Mouse (Mus musculus) testis, adult 2 months (tissue): ENCODE measurements around the gene Msmp. TPM values are rescaled to one million over a fixed set of nuclear protein-coding genes. Genes with fewer than 3 reads are reported as not detected.

Source experiments
- H3K27ac ChIP-seq: fragments of 200-500 bp; 2 replicates; pipeline ENCODE4 v1.5.1; 2012; ENCODE audit warnings: low read depth, low read length; ENCODE audit not compliant: control insufficient read depth, insufficient read depth
- H3K27me3 ChIP-seq: fragments of 200-500 bp; 2 replicates; pipeline ENCODE4 v1.6.1; 2012; ENCODE audit warnings: mild to moderate bottlenecking, low read length, moderate library complexity; ENCODE audit not compliant: control insufficient read depth, insufficient read depth
- H3K36me3 ChIP-seq: fragments of 200-500 bp; 2 replicates; pipeline ENCODE4 v1.6.1; 2012; ENCODE audit warnings: mild to moderate bottlenecking, low read length; ENCODE audit not compliant: control insufficient read depth, insufficient read depth
- H3K4me1 ChIP-seq: fragments of 200-500 bp; 2 replicates; pipeline ENCODE4 v1.6.1; 2012; ENCODE audit warnings: low read length; ENCODE audit not compliant: control insufficient read depth, insufficient read depth
- H3K4me3 ChIP-seq: fragments of 200-500 bp; 2 replicates; pipeline ENCODE4 v1.5.1; 2012; ENCODE audit warnings: low read depth, mild to moderate bottlenecking, low read length, moderate library complexity, mixed read lengths; ENCODE audit not compliant: control insufficient read depth
- CTCF ChIP-seq: fragments of 200-500 bp; IDR thresholded peaks from 2 replicates; pipeline ENCODE4 v1.5.1; 2012; ENCODE audit warnings: low read depth, mild to moderate bottlenecking, inconsistent platforms, low read length, moderate library complexity; ENCODE audit not compliant: control insufficient read depth, insufficient read depth, insufficient replicate concordance
- POLR2A ChIP-seq: fragments of 200-500 bp; IDR thresholded peaks from 2 replicates; pipeline ENCODE4 v1.6.1; 2012; ENCODE audit warnings: low read depth, mild to moderate bottlenecking, inconsistent platforms, low read length, moderate library complexity; ENCODE audit not compliant: control insufficient read depth
- polyA plus RNA-seq: library from polyadenylated mRNA; depleted of rRNA; stranded (reverse); fragments of >200 nt; gene quantifications from 2 replicates; pipeline ENCODE4 v1.2.3, GENCODE M21; 2012; rRNA removed

Gene Msmp
- polyA plus RNA-seq = 0.83 and 1.1 TPM in 2 replicates

GRCm38 (mm10) chr4:43584444-43585416 lies at the start of gene Msmp:
TSS of gene Msmp (minus strand) at chr4:43584494.
- no peaks in the 10 kb centered on the region; the same call in 1 of the 2 replicates for H3K36me3 ChIP-seq
- TF ChIP-seq CTCF = no peak
- TF ChIP-seq POLR2A = no peak
- no peak within 1 kb of the TSS for H3K27ac ChIP-seq
- H3K4me1 ChIP-seq = peaks cover 2% of the 10 kb centered on the region
- H3K4me3 ChIP-seq = no peak within 1 kb of the TSS
- no peaks in the 10 kb centered on the region for H3K27me3 ChIP-seq

- H3K27ac ChIP-seq = no peak overlapping the region
- TF ChIP-seq CTCF (no peak), POLR2A (no peak)
- peaks cover 2% of the 10 kb centered on the region; the same call in 1 of the 2 replicates for H3K27me3 ChIP-seq
- H3K4me3 ChIP-seq = no peak overlapping the region
- H3K4me1 ChIP-seq = peaks cover 20% of the 10 kb centered on the region
- H3K36me3 ChIP-seq = no peaks in the 10 kb centered on the region
Observed at GRCm38 (mm10) chr4:43633736-43634135, 49.4 kb upstream of the Msmp start.

DNA sequence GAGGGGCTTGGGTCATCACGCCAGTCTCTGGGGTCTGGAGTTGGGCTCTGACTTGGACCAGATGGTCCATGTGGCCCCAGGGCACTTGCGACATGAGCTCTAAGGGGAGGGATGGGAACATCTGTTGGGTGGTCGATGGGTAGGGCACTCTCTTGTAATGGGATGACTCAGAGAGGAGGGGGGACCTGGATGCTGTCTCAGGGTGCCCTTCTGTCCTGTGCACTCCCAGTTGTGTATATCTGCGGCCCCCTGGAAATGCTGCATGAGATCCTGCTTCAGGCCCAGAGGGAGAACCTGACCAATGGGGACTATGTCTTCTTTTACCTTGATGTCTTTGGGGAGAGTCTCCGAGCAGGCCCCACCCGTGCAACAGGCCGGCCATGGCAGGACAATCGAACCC lies 49.0 kb upstream of the Msmp start:
- Histone ChIP-seq H3K4me1 (peaks cover 20% of the 10 kb centered on the region), H3K36me3 (no peaks in the 10 kb centered on the region), H3K27ac (no peak overlapping the region), H3K4me3 (no peak overlapping the region), H3K27me3 (peaks cover 2% of the 10 kb centered on the region; the same call in 1 of the 2 replicates)
- no peak for TF ChIP-seq CTCF
- no peak for TF ChIP-seq POLR2A

DNA sequence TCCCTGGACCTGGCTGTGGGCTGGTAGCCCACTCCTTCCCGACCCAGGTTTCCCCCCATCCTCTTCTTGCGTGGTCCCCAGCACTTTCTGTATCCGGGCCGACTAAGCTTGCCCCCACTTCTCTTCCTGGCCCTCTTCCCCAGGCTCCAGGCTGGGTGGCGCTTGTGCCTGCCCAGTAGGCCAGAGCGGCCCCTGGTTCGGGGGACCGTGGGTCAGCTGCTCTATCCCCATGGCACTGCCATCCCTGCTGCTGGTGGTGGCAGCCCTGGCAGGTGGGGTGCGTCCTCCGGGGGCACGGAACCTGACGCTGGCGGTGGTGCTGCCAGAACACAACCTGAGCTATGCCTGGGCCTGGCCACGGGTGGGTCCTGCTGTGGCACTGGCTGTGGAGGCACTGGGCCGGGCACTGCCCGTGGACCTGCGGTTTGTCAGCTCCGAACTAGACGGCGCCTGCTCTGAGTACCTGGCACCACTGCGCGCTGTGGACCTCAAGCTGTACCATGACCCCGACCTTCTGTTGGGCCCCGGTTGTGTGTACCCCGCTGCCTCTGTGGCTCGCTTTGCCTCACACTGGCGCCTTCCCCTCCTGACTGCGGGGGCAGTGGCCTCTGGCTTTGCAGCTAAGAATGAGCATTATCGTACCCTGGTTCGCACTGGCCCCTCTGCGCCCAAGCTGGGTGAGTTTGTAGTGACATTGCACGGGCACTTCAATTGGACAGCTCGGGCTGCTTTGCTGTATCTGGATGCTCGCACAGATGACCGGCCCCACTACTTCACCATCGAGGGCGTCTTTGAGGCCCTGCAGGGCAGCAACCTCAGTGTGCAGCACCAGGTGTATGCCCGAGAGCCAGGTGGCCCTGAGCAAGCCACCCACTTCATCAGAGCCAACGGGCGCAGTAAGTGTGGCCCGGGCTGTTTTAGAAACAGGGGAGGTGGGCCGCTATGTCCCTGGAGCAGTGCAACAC lies 47.9 kb upstream of the Msmp start:
- H3K4me1 ChIP-seq = peaks cover 20% of the 10 kb centered on the region
- H3K27ac ChIP-seq = no peak overlapping the region
- TF ChIP-seq CTCF = no peak
- no peaks in the 10 kb centered on the region for H3K36me3 ChIP-seq
- H3K27me3 ChIP-seq = peaks cover 2% of the 10 kb centered on the region; the same call in 1 of the 2 replicates
- peak overlapping the region; percentile 52 for H3K4me3 ChIP-seq

DNA sequence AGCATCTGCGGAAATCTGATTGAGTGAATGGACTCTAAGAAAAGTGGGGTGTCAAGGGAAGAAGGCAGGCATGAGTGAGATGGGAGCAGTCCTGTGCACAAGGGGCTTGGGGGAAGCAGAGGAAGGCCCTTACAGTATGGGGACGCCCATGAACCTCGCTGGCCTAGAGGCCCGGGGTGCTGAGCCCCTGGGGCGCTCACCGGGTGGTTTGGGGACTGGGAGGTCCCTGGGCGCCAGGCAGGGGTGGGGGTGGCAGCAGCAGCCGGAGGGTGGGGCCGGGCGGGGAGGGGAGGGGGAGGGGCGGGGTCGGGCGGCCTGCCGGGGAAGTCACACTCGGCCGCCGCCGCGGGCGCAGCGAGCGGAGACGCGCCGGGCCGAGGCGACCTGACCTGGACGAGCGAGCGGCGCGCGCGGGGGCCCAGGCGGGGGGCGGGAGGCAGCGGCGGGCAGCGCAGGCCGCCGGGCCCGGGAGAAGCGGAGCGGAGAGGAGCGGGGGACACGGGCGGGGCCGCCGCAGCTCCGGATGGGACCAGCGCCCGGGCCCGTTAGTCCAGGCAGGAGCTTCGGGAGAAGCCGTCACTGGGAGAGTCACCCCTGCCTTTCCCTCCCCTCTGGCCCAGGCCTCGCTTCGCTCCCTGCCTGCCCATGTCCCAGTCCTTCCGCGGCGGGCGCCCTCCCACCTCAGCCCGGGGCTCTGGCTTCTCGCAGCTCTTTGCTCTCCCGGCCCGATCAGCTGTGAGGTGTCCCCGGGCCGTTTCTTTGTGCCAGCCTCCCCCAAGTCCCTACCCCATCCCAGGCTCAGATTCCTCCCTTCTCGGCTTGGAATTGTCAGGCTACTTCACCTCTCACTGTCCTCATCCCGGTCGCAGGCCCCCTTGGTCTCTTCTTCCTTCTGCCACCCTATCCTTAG lies 47.0 kb upstream of the Msmp start, which contains the start of gene Npr2:
Gene Npr2, plus strand, starts transcription at position 890 of the 910 bp plus-strand sequence.
- peak within 1 kb of the TSS; percentile 52 for H3K4me3 ChIP-seq
- peaks cover 2% of the 10 kb centered on the region; the same call in 1 of the 2 replicates for H3K27me3 ChIP-seq

DNA sequence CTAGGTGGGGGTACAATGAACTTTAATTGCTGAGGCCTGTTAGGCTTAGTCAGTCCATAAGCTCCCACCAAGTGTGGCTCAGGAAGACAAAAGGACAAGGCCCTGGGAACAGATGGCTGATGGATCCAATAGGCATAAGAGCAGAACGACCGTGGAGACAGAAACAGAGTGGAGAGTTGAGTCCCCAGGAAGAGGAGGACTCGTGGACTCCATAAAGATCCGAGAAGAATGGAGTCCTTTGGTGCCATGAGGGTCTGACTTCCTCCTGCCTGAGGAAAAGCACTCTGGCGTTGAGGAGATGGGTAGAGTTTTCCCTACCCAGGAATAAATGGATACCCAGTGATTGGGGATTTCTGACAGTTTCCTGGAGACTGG lies 46.4 kb upstream of the Msmp start:
- Histone ChIP-seq H3K4me1 (peaks cover 20% of the 10 kb centered on the region), H3K27ac (no peak overlapping the region), H3K27me3 (peaks cover 2% of the 10 kb centered on the region; the same call in 1 of the 2 replicates), H3K36me3 (no peaks in the 10 kb centered on the region), H3K4me3 (no peak overlapping the region)
- no peak for TF ChIP-seq CTCF
- no peak for TF ChIP-seq POLR2A

More for the DNA sequence above, 47.0 kb upstream of the Msmp start, which contains the start of gene Npr2:
- TF ChIP-seq POLR2A = no peak
- no peak for TF ChIP-seq CTCF
- Histone ChIP-seq H3K27ac (no peak within 1 kb of the TSS), H3K4me1 (peaks cover 20% of the 10 kb centered on the region), H3K36me3 (no peaks in the 10 kb centered on the region)
